Mouse (Mus musculus) C2C12 (cell line): ENCODE measurements around the gene Ccdc114. TPM values are rescaled to one million over a fixed set of nuclear protein-coding genes. Genes with fewer than 3 reads are reported as not detected.

Experiments
- H3K27me3 ChIP-seq: one replicate; pipeline ENCODE4 v1.6.1; 2011; ENCODE audit not compliant: control insufficient read depth, insufficient read depth, insufficient read length
- H3K36me3 ChIP-seq: one replicate; pipeline ENCODE4 v1.6.1; 2011; ENCODE audit not compliant: control insufficient read depth, insufficient read depth
- H3K4me3 ChIP-seq: one replicate; pipeline ENCODE4 v1.5.1; 2011; ENCODE audit warnings: mild to moderate bottlenecking, control low read depth; ENCODE audit not compliant: poor library complexity, insufficient read depth, severe bottlenecking
- H3K79me2 ChIP-seq: one replicate; pipeline ENCODE4 v1.6.1; 2011; ENCODE audit not compliant: control insufficient read depth, insufficient read depth
- H3K79me3 ChIP-seq: one replicate; pipeline ENCODE4 v1.6.1; 2011; ENCODE audit warnings: low read depth, control low read depth
- H3ac ChIP-seq: one replicate; pipeline ENCODE3; 2011; ENCODE audit warnings: low read depth; ENCODE audit not compliant: control insufficient read depth, insufficient read length
- CEBPB ChIP-seq: IDR thresholded peaks from one replicate; pipeline ENCODE4 v1.6.1; 2011; ENCODE audit warnings: low read depth, mild to moderate bottlenecking, control low read depth, moderate library complexity
- CTCF ChIP-seq: IDR thresholded peaks from one replicate; pipeline ENCODE4 v1.5.1; 2011; ENCODE audit not compliant: control insufficient read depth, insufficient read depth, insufficient read length
- FOSL1 ChIP-seq: IDR thresholded peaks from one replicate; pipeline ENCODE4 v1.8.0; 2011; ENCODE audit warnings: mild to moderate bottlenecking, low read length; ENCODE audit not compliant: poor library complexity, insufficient read depth, severe bottlenecking
- MAX ChIP-seq: IDR thresholded peaks from one replicate; pipeline ENCODE4 v1.6.1; 2011; ENCODE audit warnings: mild to moderate bottlenecking, control low read depth
- MYOD1 ChIP-seq: IDR thresholded peaks from one replicate; pipeline ENCODE4 v1.6.1; 2011; ENCODE audit warnings: low read depth; ENCODE audit not compliant: control insufficient read depth, insufficient read length
- MYOG ChIP-seq: IDR thresholded peaks from one replicate; pipeline ENCODE4 v1.6.1; 2011; ENCODE audit not compliant: control insufficient read depth, insufficient read length; ENCODE audit errors: extremely low read depth
- USF1 ChIP-seq: IDR thresholded peaks from one replicate; pipeline ENCODE4 v1.6.1; 2011; ENCODE audit warnings: low read depth, mild to moderate bottlenecking, control low read depth, moderate library complexity
- polyA plus RNA-seq: library from polyadenylated mRNA; unstranded; fragments of >200 nt; fragmentation: generic; extraction: Trizol; gene quantifications from one replicate; pipeline ENCODE4 v1.2.1, GENCODE M21; 2012; ENCODE audit warnings: missing spikeins

Ccdc114 gene
- polyA plus RNA-seq, 1 experiment, result 2.6 TPM

DNA sequence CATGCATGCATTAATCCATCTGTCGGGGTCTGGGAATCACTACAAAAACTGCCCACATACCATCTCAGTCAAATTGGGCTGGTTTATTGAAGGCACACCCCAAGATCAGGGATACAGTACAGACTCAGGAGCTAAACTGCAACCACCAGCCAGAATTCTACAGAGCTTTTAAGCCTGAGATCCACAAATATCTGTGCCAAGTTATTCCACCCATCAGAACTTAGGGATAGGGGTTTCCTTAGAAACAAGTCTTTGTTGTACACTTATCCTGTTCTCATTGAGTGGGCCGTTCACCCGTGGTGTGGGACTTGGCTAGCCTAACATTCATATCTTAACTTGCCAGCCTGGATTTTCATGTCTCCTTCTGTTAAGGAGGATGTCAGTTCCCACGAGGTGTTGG lies 25.2 kb downstream of the Ccdc114 start:
- TF ChIP-seq MYOD1 (no peak), USF1 (no peak), CEBPB (no peak), CTCF (no peak), MYOG (no peak), FOSL1 (no peak)
- no peak overlapping the region for H3K4me3 ChIP-seq
- no peaks in the 10 kb centered on the region for H3K27me3 ChIP-seq
- no peaks in the 10 kb centered on the region for H3K79me3 ChIP-seq
- no peaks in the 10 kb centered on the region for H3K79me2 ChIP-seq
- H3K36me3 ChIP-seq, result no peaks in the 10 kb centered on the region
- H3ac ChIP-seq, result no peak overlapping the region

DNA sequence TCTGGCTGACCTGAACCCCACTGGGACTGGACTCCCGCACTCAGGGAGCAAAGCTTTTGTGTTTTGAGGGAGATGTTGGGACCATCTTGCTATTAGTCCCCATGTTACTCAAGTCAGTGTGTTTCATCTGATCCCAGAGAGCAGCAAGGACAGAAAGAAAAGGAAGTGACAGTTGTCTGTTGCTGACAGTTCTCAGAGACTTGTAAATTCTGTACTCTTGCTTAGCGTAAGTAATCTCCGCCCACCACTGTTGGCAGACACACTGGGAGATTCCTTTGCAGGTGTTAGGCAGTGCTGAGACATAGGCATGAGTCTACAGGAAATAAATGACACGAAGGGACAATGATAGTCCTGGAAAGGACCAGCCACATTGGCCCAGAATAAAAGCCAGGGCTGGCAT lies 32.7 kb downstream of the Ccdc114 start:
- Histone ChIP-seq H3K36me3 (no peaks in the 10 kb centered on the region), H3K79me3 (no peaks in the 10 kb centered on the region), H3K79me2 (no peaks in the 10 kb centered on the region), H3K4me3 (peak overlapping the region; percentile 21), H3K27me3 (no peaks in the 10 kb centered on the region), H3ac (peak overlapping the region; percentile 41)
- no peak for TF ChIP-seq USF1
- no peak for TF ChIP-seq CEBPB
- TF ChIP-seq MYOG, result no peak
- no peak for TF ChIP-seq MAX
- TF ChIP-seq CTCF, result no peak
- no peak for TF ChIP-seq MYOD1
- TF ChIP-seq FOSL1, result no peak

DNA sequence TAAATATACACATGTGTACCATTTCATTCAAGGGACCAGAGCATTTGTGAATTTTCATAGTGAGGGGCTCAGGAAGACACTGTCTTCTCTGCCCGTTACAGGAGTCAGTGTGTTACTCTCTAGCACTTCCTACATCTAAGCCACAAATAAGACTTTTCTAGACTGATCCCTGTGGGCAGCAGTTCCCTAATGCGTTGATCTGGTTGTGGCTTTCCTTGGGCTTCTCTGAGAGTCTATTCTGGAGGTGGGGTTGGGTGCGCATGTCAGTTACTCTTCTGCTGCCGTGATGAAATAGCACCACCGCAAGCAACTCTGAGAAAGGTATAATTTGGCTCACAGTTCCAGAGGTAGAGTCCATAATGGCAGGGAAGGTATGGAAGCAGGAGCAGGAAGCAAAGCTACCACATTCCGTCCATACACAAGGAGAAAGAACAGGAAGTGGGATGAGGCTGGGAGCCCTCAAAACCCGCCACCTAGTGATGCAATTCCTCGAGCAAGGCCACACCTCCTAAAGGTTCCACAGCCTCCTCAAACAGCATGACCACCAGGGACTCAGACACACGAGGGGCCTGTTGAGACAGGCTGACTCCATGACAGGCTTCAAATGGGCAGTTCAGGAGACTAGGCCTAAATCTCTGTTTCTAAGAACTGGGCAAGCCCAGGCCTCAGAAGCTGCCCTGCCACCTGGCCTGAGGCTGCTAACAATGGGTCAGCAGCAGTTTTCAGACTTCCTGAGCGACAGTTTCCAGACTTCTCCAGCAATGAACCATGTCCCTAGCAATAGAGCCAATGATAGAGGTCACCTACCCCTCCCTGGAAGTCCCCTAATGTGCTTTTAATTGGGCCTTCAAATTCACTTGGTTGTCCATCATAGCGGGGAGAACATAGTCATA lies 48.2 kb downstream of the Ccdc114 start:
- H3K36me3 ChIP-seq, result no peaks in the 10 kb centered on the region
- no peaks in the 10 kb centered on the region for H3K79me3 ChIP-seq
- H3K4me3 ChIP-seq, result no peak overlapping the region
- TF ChIP-seq CEBPB, result no peak
- no peak for TF ChIP-seq MAX
- no peak for TF ChIP-seq MYOD1
- no peak for TF ChIP-seq CTCF
- no peak for TF ChIP-seq USF1
- TF ChIP-seq FOSL1, result no peak
- TF ChIP-seq MYOG, result no peak
- H3K27me3 ChIP-seq, result peaks cover 13% of the 10 kb centered on the region
- no peaks in the 10 kb centered on the region for H3K79me2 ChIP-seq
- no peak overlapping the region for H3ac ChIP-seq

DNA sequence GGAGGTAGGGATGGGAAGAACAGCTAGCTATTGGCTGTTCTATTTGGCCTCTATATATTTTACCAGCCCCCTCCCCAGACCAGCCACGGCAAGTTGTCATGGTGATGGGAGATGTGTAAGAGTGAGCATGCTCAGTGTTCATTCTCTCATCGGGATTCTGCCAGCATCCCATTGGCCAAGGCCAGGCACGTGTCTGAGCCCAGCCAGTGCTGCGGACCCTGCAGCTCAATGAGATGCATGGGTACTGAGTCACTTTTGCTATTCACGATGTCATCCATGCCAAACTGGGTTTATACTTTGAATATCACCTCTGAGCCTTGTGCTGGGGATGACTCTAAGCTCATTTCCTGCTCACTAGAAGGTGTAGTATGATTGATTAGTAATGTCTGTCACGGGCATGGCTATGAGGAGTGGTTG lies 49.4 kb downstream of the Ccdc114 start:
- TF ChIP-seq FOSL1 (no peak), USF1 (peak; percentile 89)
- H3ac ChIP-seq, result no peak overlapping the region
- H3K79me2 ChIP-seq, result no peaks in the 10 kb centered on the region
- H3K27me3 ChIP-seq, result peaks cover 9% of the 10 kb centered on the region
- H3K36me3 ChIP-seq, result no peaks in the 10 kb centered on the region
- H3K79me3 ChIP-seq, result no peaks in the 10 kb centered on the region
- H3K4me3 ChIP-seq, result no peak overlapping the region

DNA sequence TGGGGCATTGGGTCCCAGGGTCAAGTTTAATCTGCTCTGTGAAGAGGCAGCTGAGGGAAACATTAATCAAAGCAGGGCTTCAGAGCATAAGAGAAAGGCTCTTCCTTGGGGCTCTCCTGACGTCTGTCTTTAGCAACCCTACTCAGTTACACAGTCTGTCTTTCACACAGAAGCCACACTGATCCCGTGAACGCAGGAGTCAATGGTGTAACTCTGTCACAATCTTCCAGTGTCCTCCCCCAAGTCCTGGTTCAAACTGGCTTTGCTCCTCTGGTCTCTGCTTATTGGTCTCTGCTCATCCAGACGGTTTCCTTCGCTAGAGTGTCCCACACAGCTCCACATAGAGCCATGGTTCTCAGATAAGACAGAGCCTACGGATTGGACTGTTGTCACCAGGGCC lies 50.2 kb downstream of the Ccdc114 start:
- Histone ChIP-seq H3K27me3 (peaks cover 6% of the 10 kb centered on the region), H3K4me3 (no peak overlapping the region), H3K79me2 (no peaks in the 10 kb centered on the region), H3K79me3 (no peaks in the 10 kb centered on the region), H3ac (no peak overlapping the region), H3K36me3 (no peaks in the 10 kb centered on the region)
- TF ChIP-seq CTCF (no peak), USF1 (no peak), MYOG (no peak), FOSL1 (no peak), MYOD1 (no peak), CEBPB (no peak), MAX (no peak)
